Mouse (Mus musculus): ENCODE measurements around the gene Frmd6. TPM values are rescaled to one million over a fixed set of nuclear protein-coding genes. Genes with fewer than 3 reads are reported as not detected.

The Frmd6 gene
- polyA plus RNA-seq, 1 experiment from 2014 or later: 6.8 TPM

- no peak overlapping the region for H3K4me3 ChIP-seq
- no peak overlapping the region for H3K27ac ChIP-seq
- H3K27me3 ChIP-seq: no peaks in the 10 kb centered on the region
- no peaks in the 10 kb centered on the region for H3K9me3 ChIP-seq (replicated peaks)
- H3K36me3 ChIP-seq (ENCODE audit: poor library complexity, severe bottlenecking): no peaks in the 10 kb centered on the region
- no peak overlapping the region for H3K4me2 ChIP-seq
- peaks cover 10% of the 10 kb centered on the region; the same call in 1 of the 2 replicates for H3K4me1 ChIP-seq
- H3K9ac ChIP-seq: no peak overlapping the region
- WGBS: 39% methylated on average over 7 of the region's 7 CpGs
- ATAC-seq: no peak
Measured at GRCm38 (mm10) chr12:70868190-70868987, 43.1 kb downstream of the Frmd6 start.

- no peak for ATAC-seq
- no peaks in the 10 kb centered on the region for H3K27me3 ChIP-seq
- H3K9ac ChIP-seq: no peak overlapping the region
- no peaks in the 10 kb centered on the region for H3K9me3 ChIP-seq (replicated peaks)
- H3K36me3 ChIP-seq (ENCODE audit: poor library complexity, severe bottlenecking): no peaks in the 10 kb centered on the region
- 77% methylated on average over 9 of the region's 9 CpGs for WGBS
- no peak overlapping the region for H3K4me2 ChIP-seq
- peaks cover 10% of the 10 kb centered on the region; the same call in 1 of the 2 replicates for H3K4me1 ChIP-seq
- no peak overlapping the region for H3K4me3 ChIP-seq
- H3K27ac ChIP-seq: no peak overlapping the region
Measured at GRCm38 (mm10) chr12:70868988-70869291, 43.6 kb downstream of the Frmd6 start.

GRCm38 (mm10) chr12:70873544-70873943, 48.2 kb downstream of the Frmd6 start:
- WGBS: 90% methylated on average over 6 of the region's 6 CpGs
- Histone ChIP-seq H3K36me3 (ENCODE audit: poor library complexity, severe bottlenecking) (peaks cover 3% of the 10 kb centered on the region; the same call in 1 of the 2 replicates), H3K9me3 (replicated peaks) (no peaks in the 10 kb centered on the region), H3K4me2 (no peak overlapping the region), H3K4me1 (peaks cover 6% of the 10 kb centered on the region; the same call in 1 of the 2 replicates), H3K27ac (no peak overlapping the region), H3K4me3 (no peak overlapping the region), H3K27me3 (no peaks in the 10 kb centered on the region), H3K9ac (no peak overlapping the region)
- no peak for ATAC-seq

GRCm38 (mm10) chr12:70876270-70876998, 51.1 kb downstream of the Frmd6 start:
- H3K27me3 ChIP-seq: no peaks in the 10 kb centered on the region
- peaks cover 17% of the 10 kb centered on the region; the same call in 1 of the 2 replicates for H3K36me3 ChIP-seq (ENCODE audit: poor library complexity, severe bottlenecking)
- no peak for ATAC-seq
- no peak overlapping the region for H3K4me2 ChIP-seq
- no peaks in the 10 kb centered on the region for H3K9me3 ChIP-seq (replicated peaks)
- WGBS: 89% methylated on average over 21 of the region's 21 CpGs
- H3K9ac ChIP-seq: no peak overlapping the region
- H3K4me1 ChIP-seq: no peaks in the 10 kb centered on the region
- H3K4me3 ChIP-seq: no peak overlapping the region
- no peak overlapping the region for H3K27ac ChIP-seq

- Histone ChIP-seq H3K4me1 (no peaks in the 10 kb centered on the region), H3K36me3 (ENCODE audit: poor library complexity, severe bottlenecking) (peaks cover 17% of the 10 kb centered on the region; the same call in 1 of the 2 replicates), H3K4me2 (no peak overlapping the region), H3K9ac (no peak overlapping the region), H3K9me3 (replicated peaks) (no peaks in the 10 kb centered on the region), H3K4me3 (no peak overlapping the region), H3K27ac (no peak overlapping the region), H3K27me3 (no peaks in the 10 kb centered on the region)
- no peak for ATAC-seq
- WGBS: 93% methylated on average over 20 of the region's 20 CpGs
Measured at GRCm38 (mm10) chr12:70877926-70878710, 52.8 kb downstream of the Frmd6 start.

- ATAC-seq: no peak
- Histone ChIP-seq H3K4me2 (no peak overlapping the region), H3K27ac (no peak overlapping the region), H3K27me3 (no peaks in the 10 kb centered on the region), H3K4me3 (no peak overlapping the region), H3K4me1 (no peaks in the 10 kb centered on the region), H3K36me3 (ENCODE audit: poor library complexity, severe bottlenecking) (peaks cover 17% of the 10 kb centered on the region; the same call in 1 of the 2 replicates), H3K9ac (no peak overlapping the region), H3K9me3 (replicated peaks) (no peaks in the 10 kb centered on the region)
- 83% methylated on average over 9 of the region's 9 CpGs for WGBS
Measured at GRCm38 (mm10) chr12:70880396-70880975, 55.2 kb downstream of the Frmd6 start.

- no peak overlapping the region for H3K4me2 ChIP-seq
- ATAC-seq: no peak
- H3K27me3 ChIP-seq: no peaks in the 10 kb centered on the region
- H3K9ac ChIP-seq: no peak overlapping the region
- no peaks in the 10 kb centered on the region for H3K9me3 ChIP-seq (replicated peaks)
- H3K36me3 ChIP-seq (ENCODE audit: poor library complexity, severe bottlenecking): peaks cover 17% of the 10 kb centered on the region; the same call in 1 of the 2 replicates
- no peaks in the 10 kb centered on the region for H3K4me1 ChIP-seq
- H3K4me3 ChIP-seq: no peak overlapping the region
- 76% methylated on average over 12 of the region's 12 CpGs for WGBS
- H3K27ac ChIP-seq: no peak overlapping the region
Measured at GRCm38 (mm10) chr12:70881340-70881739, 56.0 kb downstream of the Frmd6 start.

GRCm38 (mm10) chr12:70881854-70882253, 56.5 kb downstream of the Frmd6 start:
- Histone ChIP-seq H3K27me3 (no peaks in the 10 kb centered on the region), H3K36me3 (ENCODE audit: poor library complexity, severe bottlenecking) (peaks cover 17% of the 10 kb centered on the region; the same call in 1 of the 2 replicates), H3K27ac (no peak overlapping the region), H3K4me1 (no peaks in the 10 kb centered on the region), H3K4me2 (no peak overlapping the region), H3K9ac (no peak overlapping the region), H3K9me3 (replicated peaks) (no peaks in the 10 kb centered on the region), H3K4me3 (no peak overlapping the region)
- ATAC-seq: no peak
- 95% methylated on average over 4 of the region's 4 CpGs for WGBS

- H3K27ac ChIP-seq: no peak overlapping the region
- H3K4me2 ChIP-seq: no peak overlapping the region
- H3K4me3 ChIP-seq: no peak overlapping the region
- no peak overlapping the region for H3K9ac ChIP-seq
- H3K27me3 ChIP-seq: no peaks in the 10 kb centered on the region
- no peaks in the 10 kb centered on the region for H3K9me3 ChIP-seq (replicated peaks)
- ATAC-seq: no peak
- H3K36me3 ChIP-seq (ENCODE audit: poor library complexity, severe bottlenecking): peaks cover 17% of the 10 kb centered on the region; the same call in 1 of the 2 replicates
- no peaks in the 10 kb centered on the region for H3K4me1 ChIP-seq
- 92% methylated on average over 14 of the region's 14 CpGs for WGBS
Measured at GRCm38 (mm10) chr12:70883141-70883540, 57.8 kb downstream of the Frmd6 start.

GRCm38 (mm10) chr12:70884113-70884512, 58.8 kb downstream of the Frmd6 start:
- 89% methylated on average over 7 of the region's 7 CpGs for WGBS
- no peaks in the 10 kb centered on the region for H3K4me1 ChIP-seq
- no peak for ATAC-seq
- H3K4me2 ChIP-seq: no peak overlapping the region
- 0 out of 2 replicates have a peak, but pooled peaks cover 12% of the 10 kb centered on the region for H3K36me3 ChIP-seq (ENCODE audit: poor library complexity, severe bottlenecking)
- H3K9ac ChIP-seq: no peak overlapping the region
- no peak overlapping the region for H3K4me3 ChIP-seq
- no peak overlapping the region for H3K27ac ChIP-seq
- no peaks in the 10 kb centered on the region for H3K27me3 ChIP-seq
- H3K9me3 ChIP-seq (replicated peaks): no peaks in the 10 kb centered on the region

GRCm38 (mm10) chr12:70884973-70885372, 59.7 kb downstream of the Frmd6 start:
- no peak overlapping the region for H3K4me3 ChIP-seq
- WGBS: 77% methylated on average over 6 of the region's 6 CpGs
- no peak overlapping the region for H3K4me2 ChIP-seq
- no peaks in the 10 kb centered on the region for H3K27me3 ChIP-seq
- H3K36me3 ChIP-seq (ENCODE audit: poor library complexity, severe bottlenecking): 0 out of 2 replicates have a peak, but pooled peaks cover 12% of the 10 kb centered on the region
- H3K4me1 ChIP-seq: no peaks in the 10 kb centered on the region
- H3K9me3 ChIP-seq (replicated peaks): no peaks in the 10 kb centered on the region
- ATAC-seq: no peak
- H3K9ac ChIP-seq: no peak overlapping the region
- H3K27ac ChIP-seq: no peak overlapping the region

Measured in forebrain, embryonic 13.5 days (tissue).